Mouse (Mus musculus) R1 (cell line): ENCODE measurements at regions not wholly inside any gene's neighbourhood (a gene's known extent, or its start where the extent isn't known, plus 50 kb on each side); places are given as distances from the start of the nearest gene placed in this dataset.

Source experiments
- DNase-seq: peaks from one replicate; pipeline ENCODE4 v3.0.0-alpha.2; 2018; ENCODE audit warnings: low read depth, low spot score

GRCm38 (mm10) chr3:137728689-137729088 is 57.4 kb downstream of the Gm21962 start:
- no peak for DNase-seq

GRCm38 (mm10) chr3:137729421-137729820 is 58.1 kb downstream of the Gm21962 start:
- no peak for DNase-seq

DNA sequence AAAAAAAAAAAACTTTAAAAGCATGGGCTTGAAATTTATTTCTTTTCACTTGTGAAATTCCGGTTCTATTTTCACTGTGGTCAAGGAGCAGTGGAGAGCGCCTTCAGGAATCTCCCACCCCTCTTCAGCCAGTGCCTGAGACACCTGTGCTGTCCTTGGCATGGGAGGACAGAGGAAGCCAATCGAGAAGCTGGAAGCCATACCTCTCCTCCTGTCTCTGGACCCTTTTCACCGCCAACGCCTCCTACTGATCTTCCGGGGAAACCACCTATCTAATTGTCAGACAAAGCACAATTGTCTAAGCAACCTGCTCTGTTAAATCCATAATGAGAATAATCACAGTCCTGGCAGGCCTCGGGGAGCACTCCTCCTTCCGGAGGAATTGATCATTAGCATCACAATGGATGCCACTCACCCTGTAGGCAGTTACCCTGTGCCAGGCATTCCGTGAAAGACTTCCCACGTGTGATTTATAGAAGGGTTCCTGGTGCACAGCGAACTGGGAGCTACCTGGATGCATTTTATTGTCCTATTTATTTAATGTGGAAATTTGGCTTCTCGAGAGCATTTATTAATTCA is 66.0 kb downstream of the Gm21962 start:
- DNase-seq = peak; percentile 58

GRCm38 (mm10) chr3:137741528-137741927 is 70.2 kb downstream of the Gm21962 start:
- no peak for DNase-seq

GRCm38 (mm10) chr3:137742119-137742518 is 70.8 kb downstream of the Gm21962 start:
- DNase-seq = no peak

DNA sequence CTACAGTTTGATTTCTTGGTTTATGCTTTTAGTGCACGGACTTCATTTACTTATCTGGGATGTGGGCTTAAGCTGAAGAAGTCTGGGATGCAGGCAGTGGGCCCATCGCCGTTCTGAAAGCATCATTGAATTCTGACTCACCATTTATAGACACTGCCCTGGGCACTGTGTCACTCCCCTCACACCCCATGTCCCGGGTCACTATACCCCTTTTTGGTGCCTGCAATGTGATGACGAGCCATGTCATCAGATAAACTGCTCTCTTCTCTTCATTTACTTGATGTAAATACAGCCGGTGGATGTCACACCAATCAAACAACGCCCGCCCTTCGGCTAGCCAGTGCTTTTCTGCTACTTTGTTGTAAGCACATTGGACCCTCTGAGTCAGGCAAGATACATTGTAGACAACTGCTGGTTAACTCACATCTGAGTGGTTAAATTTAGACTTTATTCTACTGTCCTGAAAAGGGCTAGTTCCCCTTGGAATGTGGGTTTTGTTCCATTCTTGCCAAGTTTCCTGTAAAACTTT is 80.5 kb downstream of the Gm21962 start:
- no peak for DNase-seq

DNA sequence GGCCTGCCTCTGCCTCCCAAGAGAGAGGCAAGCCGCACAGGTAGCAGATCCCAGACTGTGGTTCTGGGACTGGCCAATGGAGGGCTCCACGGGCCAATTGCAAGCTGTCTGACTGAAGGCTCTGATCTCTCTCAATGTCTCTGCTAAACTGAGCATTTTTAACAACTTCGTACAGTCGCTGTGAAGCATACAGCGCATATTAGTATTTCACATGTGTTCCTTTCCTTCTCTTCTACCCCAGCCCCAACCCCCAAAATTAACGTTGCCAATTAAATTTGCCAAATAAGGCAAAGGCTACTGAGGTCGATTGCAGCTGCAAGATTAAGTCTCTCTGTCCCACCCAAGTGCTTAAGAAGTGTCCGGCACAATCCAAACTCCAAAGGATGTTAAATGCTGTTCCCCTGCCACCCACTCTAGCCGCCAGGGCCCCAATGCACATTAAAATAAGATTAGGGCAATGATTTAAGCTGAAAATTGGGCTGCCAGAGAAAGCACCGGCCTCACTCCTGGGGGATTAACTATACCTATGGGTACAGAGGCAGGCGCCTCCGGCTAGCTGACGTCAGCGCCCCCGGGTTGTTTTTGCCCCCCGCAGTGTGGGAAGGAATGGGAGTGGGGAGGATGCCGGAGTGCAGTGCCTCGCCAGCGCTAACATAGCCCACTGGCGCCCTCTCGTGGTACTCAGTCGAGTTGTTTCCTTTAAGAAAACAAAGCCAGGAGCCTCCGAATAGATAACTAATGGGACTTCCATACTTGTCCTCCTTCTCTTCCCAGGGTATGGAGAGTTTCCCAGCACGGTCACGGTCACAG is 81.3 kb downstream of the Gm21962 start:
- peak; percentile 84 for DNase-seq

DNA sequence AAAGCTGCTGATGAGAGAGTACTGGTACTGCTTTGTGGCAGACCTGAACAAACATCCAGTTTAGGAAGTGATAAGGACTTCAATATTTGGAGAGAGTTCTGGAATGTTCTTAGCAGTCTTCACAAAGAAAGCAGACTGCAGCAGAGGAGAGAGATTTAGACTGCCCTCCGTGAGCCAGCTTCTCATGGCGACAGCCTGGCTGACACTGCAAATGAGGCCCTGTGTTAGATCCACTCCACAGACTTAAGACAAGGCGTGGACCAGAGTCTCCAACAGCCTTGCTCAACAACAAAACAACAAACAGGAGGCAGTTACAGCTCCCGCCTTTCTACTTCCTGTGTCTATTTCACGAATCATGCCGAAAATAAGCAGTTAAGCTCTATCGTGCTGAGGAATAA is 81.9 kb downstream of the Gm21962 start:
- no peak for DNase-seq

DNA sequence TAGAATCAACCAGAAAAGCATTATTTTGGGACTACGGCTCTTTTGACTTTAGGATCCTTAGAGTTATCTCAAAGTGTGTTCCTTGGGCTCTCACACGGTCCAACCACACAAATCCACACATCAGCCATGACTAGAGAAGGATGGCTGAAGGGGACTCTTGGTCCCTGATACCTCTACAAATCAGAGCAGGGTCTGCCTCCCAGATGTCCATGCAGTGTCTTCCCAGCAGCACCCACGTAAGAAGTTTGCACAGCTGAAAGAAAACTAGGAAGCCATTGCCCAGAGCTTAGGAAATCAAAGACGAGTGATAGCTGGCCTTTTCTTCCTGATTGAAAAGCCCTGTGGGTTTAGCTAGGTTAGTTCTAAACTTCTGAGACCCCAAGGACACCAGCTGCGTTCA is 84.1 kb downstream of the Gm21962 start:
- DNase-seq = no peak

DNA sequence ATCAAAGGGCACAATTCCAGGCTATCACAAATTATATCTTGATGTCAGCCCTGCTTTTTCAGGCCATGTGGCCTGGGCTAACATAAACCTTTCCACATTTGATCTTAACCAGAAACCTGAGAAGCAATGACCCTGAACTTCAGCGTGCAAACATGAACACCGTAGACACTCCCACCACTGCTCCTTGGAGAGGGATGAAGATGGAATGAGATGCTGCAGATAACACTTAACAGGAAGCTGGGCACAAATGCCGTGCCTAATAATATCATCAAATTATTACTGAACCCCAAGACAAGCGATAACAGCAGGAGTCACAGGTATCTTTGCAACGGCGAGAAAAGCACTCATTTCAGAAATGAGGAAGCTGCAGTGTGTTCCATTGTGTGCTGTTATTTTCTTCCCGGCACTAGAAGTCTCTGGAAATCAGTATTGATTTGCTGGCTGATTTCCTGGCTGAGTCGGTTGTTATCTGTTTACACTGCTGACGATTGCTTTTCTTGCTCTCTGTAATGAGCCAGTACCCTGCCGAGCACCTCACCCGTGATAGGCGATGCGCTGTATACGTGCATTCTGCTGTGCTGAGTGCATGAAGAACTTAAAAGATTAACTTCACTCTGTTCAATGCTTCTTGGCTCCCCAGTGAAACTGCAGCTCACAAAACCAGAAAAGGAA is 91.0 kb downstream of the Gm21962 start:
- no peak for DNase-seq

DNA sequence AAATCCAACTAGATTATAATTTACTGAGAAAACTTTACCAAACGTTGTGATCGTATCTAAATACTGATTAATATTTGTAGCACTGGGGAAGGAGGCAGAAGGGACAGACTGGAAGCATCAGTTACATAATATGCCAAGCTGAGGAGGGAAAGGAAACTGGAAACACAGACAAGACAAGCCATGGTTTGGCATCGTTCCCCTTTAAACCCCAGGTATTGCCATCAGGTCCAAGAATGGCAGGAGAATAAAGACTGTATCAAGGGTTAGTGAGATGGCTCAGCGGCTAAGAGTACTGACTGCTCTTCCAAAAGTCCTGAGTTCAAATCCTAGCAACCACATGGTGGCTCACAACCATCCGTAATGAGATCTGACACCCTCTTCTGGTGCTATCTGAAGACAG is 92.1 kb downstream of the Gm21962 start:
- no peak for DNase-seq

DNA sequence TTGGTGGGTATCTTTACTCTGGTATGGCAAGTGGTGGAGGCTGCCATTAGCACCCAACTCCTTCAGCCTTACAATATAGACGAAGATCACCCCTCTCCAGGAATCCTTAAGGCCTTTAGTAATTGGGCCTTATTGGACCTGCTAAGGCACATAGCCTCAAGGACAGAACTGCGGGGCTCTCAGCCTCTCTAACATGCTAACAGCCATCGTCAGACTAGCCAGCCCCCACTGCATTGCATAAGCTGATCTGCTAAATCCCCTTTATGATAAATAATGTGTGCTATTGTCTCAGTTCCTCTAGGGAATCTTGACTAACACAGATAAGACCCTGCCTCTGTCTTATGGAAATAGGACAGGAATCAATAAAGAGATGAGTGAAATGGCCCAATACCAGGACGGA is 95.7 kb upstream of the H2afz start:
- no peak for DNase-seq

DNA sequence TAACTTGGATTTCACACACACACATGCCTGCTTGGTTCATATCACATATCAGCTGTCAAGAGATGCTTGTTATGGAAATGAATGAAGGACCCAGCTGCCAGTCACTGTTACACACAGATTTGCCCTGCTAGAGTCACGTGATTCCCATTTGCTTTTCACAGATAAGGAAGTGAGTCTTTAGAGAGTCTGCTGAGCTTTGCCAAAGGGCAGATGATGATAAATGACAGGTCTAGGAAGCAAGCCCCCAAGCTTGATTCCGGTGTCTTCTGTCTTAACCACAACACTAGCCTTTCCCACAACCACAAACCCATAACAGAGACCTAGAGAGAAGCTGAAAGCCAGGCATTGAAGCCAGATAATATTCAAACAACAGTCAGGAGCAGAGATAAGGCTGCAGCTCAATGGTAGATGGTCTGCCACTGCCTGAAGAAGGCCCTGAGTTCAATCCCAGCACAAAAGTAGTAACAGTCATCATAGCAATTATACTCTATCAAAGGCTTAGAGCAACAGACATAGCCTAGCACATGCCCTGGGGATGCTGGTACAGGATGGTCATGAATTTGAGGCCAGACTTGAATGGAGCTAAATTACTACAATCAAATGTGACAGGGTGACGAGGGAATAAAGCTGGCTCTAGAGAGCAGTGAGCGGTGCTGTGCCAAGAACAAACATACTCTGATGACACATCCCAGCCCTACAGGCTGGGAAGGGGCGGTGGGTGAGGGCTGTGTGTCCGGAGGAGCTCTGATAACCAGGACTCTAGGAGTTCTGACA is 89.0 kb upstream of the H2afz start:
- DNase-seq = no peak

DNA sequence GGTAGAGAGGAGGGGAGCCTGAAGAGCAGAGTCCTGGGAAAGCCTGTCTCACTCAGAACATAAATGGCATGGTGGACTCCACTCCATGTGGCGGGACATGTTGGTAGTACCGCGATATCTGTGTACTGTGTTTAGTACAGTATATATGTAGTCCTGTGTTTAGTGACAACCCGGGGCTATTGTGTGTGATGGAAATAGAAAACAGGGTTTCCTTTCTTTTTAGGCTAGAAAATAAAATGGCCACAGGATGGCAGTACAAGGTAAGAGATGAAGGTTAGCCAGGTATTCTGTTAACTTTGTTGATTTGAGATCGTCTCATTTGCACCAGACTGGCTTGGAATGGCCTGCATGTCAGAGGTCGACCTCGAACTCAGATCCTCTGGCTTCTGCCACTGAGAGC is 86.2 kb upstream of the H2afz start:
- peak; percentile 80 for DNase-seq

- DNase-seq = peak; percentile 99
Observed at GRCm38 (mm10) chr3:137780029-137780428, 84.3 kb upstream of the H2afz start.

- no peak for DNase-seq
Observed at GRCm38 (mm10) chr3:137782836-137783235, 81.5 kb upstream of the H2afz start.

GRCm38 (mm10) chr3:137783937-137784911 is 80.1 kb upstream of the H2afz start:
- DNase-seq = peak; percentile 51

DNA sequence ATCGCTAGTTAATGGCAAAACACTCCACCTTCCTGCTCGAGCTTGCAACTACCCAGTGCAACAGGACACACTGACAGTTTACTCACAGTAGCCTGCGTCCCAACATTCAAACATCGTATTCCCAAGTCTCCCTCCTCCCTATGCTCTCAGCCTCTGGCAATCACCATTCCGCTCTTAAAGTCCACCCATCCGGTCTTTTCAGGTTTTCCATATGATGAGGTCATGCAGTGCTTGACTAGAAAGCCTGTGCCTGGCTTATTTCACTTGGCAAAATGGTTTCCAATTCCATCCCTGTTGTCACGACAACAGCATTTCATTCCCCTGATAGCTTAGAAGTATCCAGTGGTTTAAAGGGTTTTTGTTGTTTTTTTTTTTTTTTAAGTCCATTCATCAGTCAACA is 79.1 kb upstream of the H2afz start:
- DNase-seq = peak; percentile 65

GRCm38 (mm10) chr3:137785871-137786270 is 78.4 kb upstream of the H2afz start:
- peak; percentile 36 for DNase-seq

DNA sequence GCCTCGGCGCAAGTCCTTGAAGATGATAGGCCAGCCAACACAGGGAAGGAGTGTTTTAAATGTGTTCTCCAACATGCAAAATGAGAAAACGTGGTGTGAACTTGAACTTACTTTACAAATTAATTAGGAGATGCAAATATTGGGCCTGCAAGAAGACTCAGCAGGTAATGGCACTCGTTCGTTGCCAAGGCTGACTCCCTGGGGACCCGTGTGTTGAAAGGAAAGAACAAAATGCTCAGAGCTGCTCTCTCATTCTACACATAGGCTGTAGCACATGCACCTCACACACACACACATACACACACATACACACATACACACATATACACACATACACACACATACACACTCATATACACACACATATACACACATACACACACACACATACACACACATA is 74.6 kb upstream of the H2afz start:
- no peak for DNase-seq

DNA sequence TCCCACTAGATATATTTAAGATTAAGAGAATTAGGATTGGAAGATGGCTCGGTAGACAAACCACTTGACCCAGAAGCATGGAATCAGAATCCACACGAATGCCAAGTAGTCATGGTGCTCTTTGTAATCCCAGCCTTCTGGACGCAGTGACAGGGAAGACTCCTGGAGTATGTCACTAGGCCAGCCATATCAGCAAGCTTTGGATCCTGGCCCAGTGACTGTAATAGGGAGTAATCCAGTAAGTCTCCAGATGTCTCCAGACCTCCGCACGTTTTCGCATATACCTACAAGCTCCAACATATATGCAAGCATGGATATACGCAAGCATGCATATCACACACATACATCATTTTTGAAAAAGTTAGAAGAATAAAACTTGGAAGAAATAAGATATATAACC is 73.9 kb upstream of the H2afz start:
- no peak for DNase-seq
